Comparison of ENCODE assay signal across 8 mouse cellular contexts in genomic region chr1:89015385-89015784, GRCm38 (mm10). TPM values are rescaled to one million over a fixed set of nuclear protein-coding genes. Genes with fewer than 3 reads are reported as not detected.
DNase-seq lines count a peak whose midpoint lies in the region; ATAC-seq lines count a peak whose summit lies in the region.

No protein-coding gene starts in this region.

- H3K36me3 ChIP-seq in heart, embryonic 16.5 days (ENCODE audit: control insufficient read depth, insufficient read depth): no peaks in the 10 kb centered on the region
- no peaks in the 10 kb centered on the region for H3K36me3 ChIP-seq in embryonic facial prominence, embryonic 11.5 days (replicated peaks; ENCODE audit: control insufficient read depth, insufficient read depth, low read depth, low read length)
- no peaks in the 10 kb centered on the region for H3K36me3 ChIP-seq in midbrain, embryonic 14.5 days (ENCODE audit: control insufficient read depth, insufficient read depth, low read length)

- 36% methylated on average over 12 of the region's 12 CpGs for WGBS in heart, embryonic 16.5 days
- WGBS in embryonic facial prominence, embryonic 11.5 days: 44% methylated on average over 12 of the region's 12 CpGs
- 8% methylated on average over 12 of the region's 12 CpGs for WGBS in large intestine, adult 2 months
- WGBS in midbrain, embryonic 14.5 days: 61% methylated on average over 12 of the region's 12 CpGs

- no peak overlapping the region for H3K4me3 ChIP-seq in heart, embryonic 16.5 days (ENCODE audit: low read length)
- no peak overlapping the region for H3K4me3 ChIP-seq in embryonic facial prominence, embryonic 11.5 days (ENCODE audit: low read depth, low read length)
- no peak overlapping the region for H3K4me3 ChIP-seq in midbrain, embryonic 14.5 days (replicated peaks; ENCODE audit: low read depth, low read length)

- DNase-seq in heart, postnatal 25 days (ENCODE audit: low spot score): no peak
- DNase-seq in embryonic facial prominence, embryonic 11.5 days (ENCODE audit: low spot score): peak; percentile 39
- DNase-seq in large intestine, adult 2 months (ENCODE audit: low read depth, low spot score): peak; percentile 83
- peak; percentile 10 for DNase-seq in retina, embryonic 14.5 days (ENCODE audit: low spot score)
- no peak for DNase-seq in midbrain, embryonic 14.5 days
- DNase-seq in spleen, postnatal 10 days (ENCODE audit: low spot score in 2 of 2): no peak

- H3K27ac ChIP-seq in heart, embryonic 16.5 days (ENCODE audit: low read length): no peak overlapping the region
- H3K27ac ChIP-seq in embryonic facial prominence, embryonic 11.5 days (replicated peaks; ENCODE audit: low read depth, low read length): no peak overlapping the region
- no peak overlapping the region for H3K27ac ChIP-seq in midbrain, embryonic 14.5 days (replicated peaks; ENCODE audit: low read depth, low read length)

- peaks cover 4% of the 10 kb centered on the region for H3K4me1 ChIP-seq in heart, embryonic 16.5 days (ENCODE audit: control insufficient read depth, insufficient read depth, low read length)
- H3K4me1 ChIP-seq in embryonic facial prominence, embryonic 11.5 days (ENCODE audit: control insufficient read depth, insufficient read depth, low read length): peaks cover 3% of the 10 kb centered on the region
- H3K4me1 ChIP-seq in midbrain, embryonic 14.5 days (ENCODE audit: control insufficient read depth, insufficient read depth, low read length): peaks cover 3% of the 10 kb centered on the region; the same call in 1 of the 2 replicates

- intact Hi-C loops in heart, postnatal 25 days (cut with DNase I): no loop called here

- H3K27me3 ChIP-seq in heart, embryonic 16.5 days (ENCODE audit: control insufficient read depth, insufficient read depth, low read length): no peaks in the 10 kb centered on the region; the same call in 1 of the 2 replicates
- no peaks in the 10 kb centered on the region for H3K27me3 ChIP-seq in embryonic facial prominence, embryonic 11.5 days (ENCODE audit: control insufficient read depth, insufficient read depth, low read length)
- no peaks in the 10 kb centered on the region for H3K27me3 ChIP-seq in midbrain, embryonic 14.5 days (ENCODE audit: control insufficient read depth, insufficient read depth, low read length)

- ATAC-seq in heart, embryonic 16.5 days (replicated peaks; ENCODE audit: extremely low read depth, insufficient read depth, low FRiP score): no peak
- no peak for ATAC-seq in embryonic facial prominence, embryonic 11.5 days (replicated peaks; ENCODE audit: insufficient number of reproducible peaks, low FRiP score, low TSS enrichment, low read depth)
- no peak for ATAC-seq in frontal cortex, adult (ENCODE audit: low TSS enrichment)
- ATAC-seq in midbrain, embryonic 14.5 days (ENCODE audit: low FRiP score, low TSS enrichment): no peak

- H3K9ac ChIP-seq in heart, embryonic 16.5 days (ENCODE audit: low read length): no peak overlapping the region
- no peak overlapping the region for H3K9ac ChIP-seq in embryonic facial prominence, embryonic 11.5 days (replicated peaks; ENCODE audit: low read length)
- no peak overlapping the region for H3K9ac ChIP-seq in midbrain, embryonic 14.5 days (replicated peaks; ENCODE audit: low read length)

- no peaks in the 10 kb centered on the region for H3K9me3 ChIP-seq in heart, embryonic 16.5 days (replicated peaks; ENCODE audit: control insufficient read depth, low read length)
- H3K9me3 ChIP-seq in embryonic facial prominence, embryonic 11.5 days (replicated peaks; ENCODE audit: control insufficient read depth, low read length): no peaks in the 10 kb centered on the region
- H3K9me3 ChIP-seq in midbrain, embryonic 14.5 days (ENCODE audit: control insufficient read depth, low read length): no peaks in the 10 kb centered on the region

- peak overlapping the region; percentile 27; the same call in 1 of the 2 replicates for H3K4me2 ChIP-seq in heart, embryonic 16.5 days (ENCODE audit: low read depth, low read length)
- H3K4me2 ChIP-seq in embryonic facial prominence, embryonic 11.5 days (ENCODE audit: low read depth, low read length): no peak overlapping the region
- no peak overlapping the region for H3K4me2 ChIP-seq in midbrain, embryonic 14.5 days (ENCODE audit: low read length)

RNA-seq across cellular contexts. Expression of gene Sh3bp4, which starts 54.8 kb away (rescaled TPM):
- 19.2 and 25.0 TPM in 2 replicates for polyA plus RNA-seq in heart, embryonic 16.5 days (2015; fragmentation: Nextera tagmentation; extraction: Ambion mirVana)
- total RNA-seq in heart, postnatal 25 days (2021): 10 to 100 TPM; 10.5 to 13.2 TPM
- 22.0 and 25.2 TPM in 2 replicates for polyA plus RNA-seq in embryonic facial prominence, embryonic 11.5 days (2014; fragmentation: Nextera tagmentation; extraction: Ambion mirVana)
- polyA plus RNA-seq in large intestine, adult 2 months (2012; rRNA removed): 12.3 and 16.3 TPM in 2 replicates
- polyA plus RNA-seq in midbrain, embryonic 14.5 days (2014; fragmentation: Nextera tagmentation; extraction: Ambion mirVana): 9.7 and 10.6 TPM in 2 replicates

Comparison
In these comparisons a context has a peak if more than half of its experiments do, and no peak if none do; other contexts are left out.
1. DNase-seq: peak in embryonic facial prominence, embryonic 11.5 days (single experiment), large intestine, adult 2 months (single experiment) and retina, embryonic 14.5 days (single experiment); none in heart, postnatal 25 days (single experiment), midbrain, embryonic 14.5 days (single experiment) and spleen, postnatal 10 days (0 of 2).